Mouse (Mus musculus): ENCODE results near the gene Plxna2.

DNA sequence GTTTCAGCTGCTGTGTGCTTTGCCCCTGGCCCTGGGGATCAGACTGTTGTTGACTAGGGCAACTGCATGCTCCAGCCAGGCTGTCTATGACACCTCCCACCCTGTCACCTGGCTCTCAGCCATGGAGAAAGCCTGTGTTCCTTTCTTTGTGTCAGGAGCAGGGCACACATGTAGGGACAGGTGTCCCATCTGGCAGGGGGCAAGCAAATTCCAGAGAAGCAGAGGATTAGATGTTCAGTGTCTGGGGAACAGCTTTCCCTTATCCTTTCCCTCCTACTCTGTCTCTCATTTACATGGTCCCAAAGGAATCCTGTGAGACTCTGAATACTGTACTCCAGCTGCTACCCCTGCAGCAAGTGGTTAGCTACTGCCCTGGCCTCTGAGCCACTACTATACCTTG, 121.9 kb downstream of the Plxna2 start:
- TF ChIP-seq CTCF (IDR thresholded peaks at IDR 0.05; ENCODE audit: extremely low read depth, insufficient read length, insufficient replicate concordance, low read depth, low read length): no peak
- no peak for TF ChIP-seq POLR2A (IDR thresholded peaks at IDR 0.05; ENCODE audit: low read depth, low read length)

Measured in small intestine, adult 2 months (tissue).